Mouse (Mus musculus) olfactory bulb, adult 2 months (tissue): ENCODE measurements around the gene Chchd6. TPM values are rescaled to one million over a fixed set of nuclear protein-coding genes. Genes with fewer than 3 reads are reported as not detected.

ENCODE experiments used
- H3K27ac ChIP-seq: fragments of 200-500 bp; 2 replicates; pipeline ENCODE4 v1.5.1; 2012; ENCODE audit warnings: low read depth, low read length; ENCODE audit not compliant: insufficient read depth
- H3K4me1 ChIP-seq: fragments of 200-500 bp; 2 replicates; pipeline ENCODE4 v1.6.1; 2012; ENCODE audit warnings: low read length; ENCODE audit not compliant: control insufficient read depth, insufficient read depth
- H3K4me3 ChIP-seq: fragments of 200-500 bp; 2 replicates; pipeline ENCODE4 v1.5.1; 2012; ENCODE audit warnings: mild to moderate bottlenecking, low read depth, low read length, moderate library complexity; ENCODE audit not compliant: insufficient read depth
- CTCF ChIP-seq: fragments of 200-500 bp; IDR thresholded peaks from 2 replicates; pipeline ENCODE4 v1.5.1; 2012; ENCODE audit warnings: low read depth, mild to moderate bottlenecking, low read length, moderate library complexity; ENCODE audit not compliant: insufficient read depth
- POLR2A ChIP-seq: fragments of 200-500 bp; IDR thresholded peaks from 2 replicates; pipeline ENCODE4 v1.6.1; 2012; ENCODE audit warnings: mild to moderate bottlenecking, low read depth, low read length, moderate library complexity; ENCODE audit not compliant: insufficient read depth
- WGBS: fragments of 180-500 bp; shearing (Covaris S2); methylation state at CpG from one replicate; pipeline ENCODE4 v1.1.7; 2018; 5-methylcytosine and 5-hydroxymethylcytosine counted together
- polyA plus RNA-seq: library from polyadenylated mRNA; stranded (reverse); fragments of >200 nt; gene quantifications from 2 replicates; pipeline ENCODE4 v1.2.4, GENCODE M21; 2012; ENCODE audit warnings: low replicate concordance; ENCODE audit not compliant: missing spikeins, insufficient read depth, insufficient read length

Chchd6 gene
- polyA plus RNA-seq, 1 experiment = not detected

DNA sequence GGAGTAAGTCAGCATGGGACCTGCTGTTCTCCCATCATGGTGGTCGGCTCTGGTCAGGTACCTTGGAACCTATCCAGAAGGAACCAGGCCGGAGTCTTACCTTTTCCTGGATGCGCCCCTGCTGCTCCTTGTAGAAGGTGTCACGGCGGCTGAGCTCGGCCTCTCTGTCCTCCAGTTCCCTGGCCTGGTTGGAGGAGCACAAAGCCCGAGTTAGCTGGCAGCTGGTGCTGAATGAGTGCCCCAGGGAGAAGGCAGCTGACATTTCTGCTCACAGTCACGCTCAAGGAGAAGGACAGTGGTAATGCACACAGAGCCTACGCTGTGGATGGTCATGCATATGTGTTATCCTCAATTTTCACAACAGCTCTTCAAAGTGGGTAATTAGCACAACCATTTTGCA is 128.2 kb downstream of the Chchd6 start:
- 80% methylated on average over 9 of the region's 9 CpGs for WGBS
- TF ChIP-seq POLR2A (no peak), CTCF (no peak)

DNA sequence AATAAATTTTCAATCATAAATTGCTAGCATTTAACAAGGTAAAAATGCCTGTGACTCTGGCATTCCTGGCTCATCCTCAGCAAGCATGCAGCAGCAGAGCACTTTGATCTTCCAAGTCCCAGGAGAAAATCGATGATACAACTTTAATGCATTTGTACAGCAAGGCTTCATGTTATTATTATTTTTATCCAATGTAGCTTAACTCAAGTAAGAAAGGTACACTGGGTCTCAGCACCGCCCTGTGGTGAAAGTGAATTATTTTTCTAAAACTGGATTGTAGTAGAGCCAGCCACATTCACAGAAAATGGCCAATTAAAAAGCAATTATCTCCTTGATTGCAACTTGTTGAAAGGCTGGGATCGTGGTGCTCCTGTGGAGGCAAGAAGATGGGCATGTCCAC is 128.6 kb downstream of the Chchd6 start:
- Histone ChIP-seq H3K27ac (no peak overlapping the region), H3K4me1 (peaks cover 4% of the 10 kb centered on the region; the same call in 1 of the 2 replicates), H3K4me3 (no peak overlapping the region)
- TF ChIP-seq CTCF (no peak), POLR2A (no peak)
- WGBS = 51% methylated on average over 3 of the region's 3 CpGs

More for the DNA sequence above, 128.2 kb downstream of the Chchd6 start:
- Histone ChIP-seq H3K4me3 (no peak overlapping the region), H3K27ac (no peak overlapping the region), H3K4me1 (peaks cover 4% of the 10 kb centered on the region; the same call in 1 of the 2 replicates)

DNA sequence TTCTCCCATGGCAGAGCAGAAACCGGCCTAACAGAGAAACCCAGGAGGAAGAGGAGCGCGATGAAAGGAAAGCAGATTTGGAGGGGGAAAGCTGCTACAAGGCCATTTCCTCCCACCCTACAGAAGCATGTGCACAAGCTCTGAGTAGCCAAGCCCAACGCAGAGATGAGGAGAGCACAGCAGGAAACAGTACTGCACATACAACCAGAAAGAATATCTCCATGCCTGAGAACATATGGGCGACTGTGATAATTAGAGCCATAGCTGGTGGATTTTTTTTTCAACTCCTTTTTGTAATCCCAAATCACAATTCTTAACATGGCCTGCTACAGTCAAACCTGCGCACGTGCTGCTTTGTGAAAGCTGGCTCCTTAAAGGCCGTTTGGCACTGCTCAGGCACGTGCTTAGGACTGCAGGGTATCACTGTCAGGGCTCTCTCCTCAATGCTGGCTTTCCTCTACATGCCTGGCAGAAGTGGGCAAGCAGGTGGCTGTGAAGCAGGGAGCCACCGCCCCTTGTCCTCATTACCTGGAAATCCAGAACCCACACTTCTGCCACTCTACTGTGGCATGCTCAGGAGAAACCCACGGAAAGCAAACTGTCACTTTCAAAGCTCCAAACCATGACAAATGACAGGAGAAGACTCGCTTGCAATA is 129.3 kb downstream of the Chchd6 start:
- Histone ChIP-seq H3K4me1 (peaks cover 4% of the 10 kb centered on the region; the same call in 1 of the 2 replicates), H3K27ac (no peak overlapping the region), H3K4me3 (no peak overlapping the region)
- WGBS = 87% methylated on average over 12 of the region's 12 CpGs
- no peak for TF ChIP-seq CTCF
- TF ChIP-seq POLR2A = no peak

DNA sequence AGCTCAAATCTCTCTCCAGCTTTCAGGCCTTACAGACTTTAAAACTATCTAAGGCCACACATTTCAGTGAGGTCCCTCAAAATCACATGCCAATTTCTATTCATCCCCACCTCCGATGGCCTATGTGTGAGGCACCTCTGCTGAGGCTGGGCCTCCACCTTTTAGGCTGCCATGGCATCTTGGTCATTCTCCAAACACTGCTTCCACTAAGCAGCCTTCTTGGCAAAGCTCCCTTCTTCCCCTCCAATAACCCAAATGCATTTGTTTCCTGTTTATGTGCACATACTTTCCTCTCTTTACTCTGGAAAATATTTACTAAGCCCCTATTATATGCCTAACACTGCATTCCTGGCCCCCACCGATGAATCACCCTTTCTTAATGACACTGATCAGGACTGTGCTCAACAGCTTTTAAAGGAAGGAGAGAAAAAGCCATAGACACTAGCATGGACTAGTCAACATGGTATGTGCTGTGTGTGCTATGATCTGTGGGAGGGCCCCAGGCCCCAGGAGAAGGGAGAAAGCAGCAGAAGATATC is 133.2 kb downstream of the Chchd6 start:
- 41% methylated on average over 2 of the region's 2 CpGs for WGBS
- Histone ChIP-seq H3K27ac (no peak overlapping the region), H3K4me1 (peaks cover 3% of the 10 kb centered on the region; the same call in 1 of the 2 replicates), H3K4me3 (no peak overlapping the region)
- TF ChIP-seq CTCF (no peak), POLR2A (no peak)

DNA sequence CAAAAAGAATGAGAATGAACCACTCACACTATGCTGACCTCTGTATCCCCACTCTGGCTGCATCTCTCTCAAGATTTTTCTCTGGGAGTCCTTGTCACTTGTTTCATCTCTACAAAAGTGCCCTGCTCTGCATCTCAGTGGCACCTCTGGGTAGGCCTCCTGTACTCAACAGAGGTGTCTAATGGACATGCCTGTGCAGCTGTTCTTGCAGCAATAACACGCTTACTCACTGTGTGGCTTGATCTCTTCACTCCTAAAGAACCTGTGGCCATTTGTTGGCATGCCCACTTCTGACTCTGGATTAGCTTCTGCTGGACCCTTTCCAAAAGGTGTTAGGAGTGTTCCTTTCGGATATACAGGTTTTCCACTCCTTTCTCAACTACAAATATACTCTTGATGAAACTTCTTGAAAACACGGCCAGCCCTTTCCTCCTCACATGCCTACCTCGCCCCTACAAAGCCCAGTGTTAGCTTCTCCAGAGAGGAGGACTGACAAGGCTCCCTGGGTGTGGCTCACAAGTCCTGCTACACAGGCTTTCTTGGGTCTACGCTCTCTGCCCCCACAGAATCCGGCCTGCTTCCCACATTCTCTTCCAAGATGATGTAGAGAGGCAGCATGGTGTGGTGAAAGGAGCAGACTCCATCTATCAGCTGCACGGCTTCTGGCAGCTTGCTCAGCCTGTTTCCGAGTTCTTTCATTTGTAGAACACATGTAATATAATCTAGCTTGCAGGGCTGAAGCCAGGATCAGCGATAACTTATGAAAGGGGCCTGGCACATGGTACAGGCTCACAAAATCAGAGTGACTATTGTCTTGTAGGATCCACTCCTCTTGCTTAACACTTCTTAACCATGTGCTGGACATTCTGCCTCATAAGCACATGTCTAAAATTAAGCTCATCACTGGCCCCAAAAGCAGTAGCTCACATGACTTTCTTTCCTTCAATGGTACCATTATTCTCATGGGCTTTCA is 133.9 kb downstream of the Chchd6 start:
- no peak for TF ChIP-seq POLR2A
- no peak for TF ChIP-seq CTCF
- Histone ChIP-seq H3K27ac (no peak overlapping the region), H3K4me1 (no peaks in the 10 kb centered on the region), H3K4me3 (no peak overlapping the region)
- WGBS = 75% methylated on average over 9 of the region's 9 CpGs

DNA sequence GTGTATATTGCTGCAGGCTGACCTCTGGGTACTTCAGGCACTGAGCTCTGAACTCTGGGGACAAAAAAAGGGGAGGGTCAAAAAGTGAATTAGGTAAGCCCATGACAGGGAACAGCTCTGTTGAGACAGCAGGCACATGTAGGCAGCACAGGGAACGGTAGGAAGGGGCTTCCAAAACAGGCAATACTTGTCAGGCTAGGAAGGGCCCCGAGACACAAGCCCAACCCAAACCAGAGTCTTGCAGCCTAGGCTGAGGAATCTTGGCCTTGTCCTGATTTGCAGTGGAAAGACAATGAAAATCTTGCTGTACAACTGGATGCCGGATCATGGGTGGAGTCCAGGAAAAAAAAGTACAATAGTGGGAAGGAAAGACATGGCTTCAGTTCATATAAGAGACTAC is 135.8 kb downstream of the Chchd6 start:
- Histone ChIP-seq H3K27ac (no peak overlapping the region), H3K4me3 (no peak overlapping the region), H3K4me1 (no peaks in the 10 kb centered on the region)
- TF ChIP-seq CTCF = no peak
- TF ChIP-seq POLR2A = no peak
- 88% methylated on average over 3 of the region's 3 CpGs for WGBS

DNA sequence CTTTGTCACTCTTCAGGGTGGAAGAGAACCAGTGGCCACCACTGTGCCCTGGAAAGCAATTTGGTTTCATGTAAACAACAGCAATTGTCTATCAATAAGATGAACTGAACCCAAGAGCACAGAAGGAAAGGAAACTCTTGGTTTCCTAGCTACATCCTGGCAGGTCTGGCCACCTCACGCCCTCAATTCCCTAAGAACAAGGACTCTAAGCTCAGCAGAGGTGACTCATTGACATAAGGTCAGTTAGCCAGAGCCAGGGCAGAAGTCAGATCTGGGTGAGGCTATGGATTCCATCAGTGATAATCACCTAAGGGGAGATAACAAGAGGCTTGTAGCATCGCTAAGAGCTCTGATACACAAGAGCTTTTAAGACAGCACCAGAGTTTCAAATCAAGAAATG is 137.9 kb downstream of the Chchd6 start:
- Histone ChIP-seq H3K4me3 (no peak overlapping the region), H3K4me1 (peaks cover 3% of the 10 kb centered on the region), H3K27ac (no peak overlapping the region)
- WGBS = 100% methylated on average over 2 of the region's 2 CpGs
- TF ChIP-seq CTCF = no peak
- no peak for TF ChIP-seq POLR2A

DNA sequence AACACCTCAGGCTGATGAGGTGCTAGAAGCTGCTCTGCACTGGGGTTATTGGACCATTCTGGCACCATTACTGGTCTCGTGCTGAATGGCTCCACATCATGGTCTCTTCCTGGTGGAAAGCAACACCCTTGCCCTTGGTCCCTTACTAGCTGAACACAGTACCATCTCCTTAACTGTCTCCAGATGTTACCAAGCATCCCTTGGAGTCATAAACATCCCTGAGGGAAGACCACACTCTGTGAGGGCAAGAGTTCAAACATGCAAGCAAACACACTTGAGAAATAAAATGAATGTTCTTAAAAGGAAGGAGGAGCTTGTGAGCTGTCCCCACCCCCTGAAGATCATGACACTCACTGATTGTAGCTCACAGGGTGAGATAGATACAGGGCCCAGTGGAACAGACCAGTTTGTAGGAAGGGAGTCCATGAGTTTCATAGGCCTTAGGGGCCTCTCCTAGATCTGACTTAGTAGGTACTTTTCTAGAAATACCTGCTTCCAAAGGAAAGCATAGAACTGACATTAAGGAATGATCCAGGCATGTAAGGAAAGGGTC is 139.0 kb downstream of the Chchd6 start:
- Histone ChIP-seq H3K27ac (no peak overlapping the region), H3K4me1 (peaks cover 3% of the 10 kb centered on the region), H3K4me3 (no peak overlapping the region)
- WGBS = 87% methylated on average over 1 of the region's 1 CpGs
- TF ChIP-seq CTCF (no peak), POLR2A (no peak)

DNA sequence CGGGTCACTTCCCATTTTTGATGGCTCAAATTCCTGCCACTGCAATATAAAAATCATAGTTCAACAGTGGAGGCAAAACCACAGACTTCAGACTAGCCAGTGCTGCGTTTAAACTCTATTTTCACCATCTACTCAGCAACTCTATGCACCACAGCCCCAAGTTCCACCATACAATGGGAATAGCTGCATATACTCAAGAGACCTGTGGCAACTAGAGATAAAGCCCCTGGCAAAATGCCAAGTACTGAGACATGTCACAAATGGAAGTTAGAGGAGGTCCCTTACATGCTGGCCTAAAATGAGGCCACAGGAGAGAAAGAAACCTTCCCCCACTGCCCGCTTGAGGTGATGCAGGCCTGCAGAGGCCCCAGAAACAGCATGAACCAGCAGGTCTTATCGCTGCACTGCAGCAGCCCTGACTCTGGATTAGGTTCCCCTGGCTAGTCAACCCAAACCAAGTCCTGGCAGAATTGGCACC is 139.9 kb downstream of the Chchd6 start:
- no peak overlapping the region for H3K4me3 ChIP-seq
- 87% methylated on average over 4 of the region's 4 CpGs for WGBS
- H3K27ac ChIP-seq = no peak overlapping the region
- peaks cover 3% of the 10 kb centered on the region for H3K4me1 ChIP-seq
- TF ChIP-seq CTCF (no peak), POLR2A (no peak)
